Mouse (Mus musculus): ENCODE results near the gene Pym1.

DNA sequence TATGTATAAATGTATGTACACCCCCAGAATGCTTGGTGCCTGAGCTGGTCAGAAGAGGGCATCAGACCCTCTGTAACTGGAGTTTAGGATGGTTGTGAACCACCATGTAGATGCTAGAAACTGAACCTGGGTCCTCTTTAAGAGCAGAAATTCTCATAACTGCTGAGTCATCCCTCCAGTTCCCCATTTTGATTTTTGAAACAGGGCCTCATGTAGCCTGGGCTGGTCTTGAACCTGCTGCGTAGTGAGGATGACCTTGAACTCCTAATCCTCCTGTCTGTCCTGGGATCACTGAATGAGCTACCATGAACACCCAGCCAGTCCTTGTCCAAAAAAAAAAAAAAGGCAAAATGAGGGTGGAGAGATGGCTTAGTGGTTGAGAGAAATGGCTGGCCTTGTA, 45.6 kb downstream of the Pym1 start:
- no peak for TF ChIP-seq CTCF (IDR thresholded peaks at IDR 0.05; ENCODE audit: borderline replicate concordance, insufficient read depth, low read length)
- no peak for TF ChIP-seq POLR2A (IDR thresholded peaks at IDR 0.05; ENCODE audit: low read depth, low read length)

Data from embryonic fibroblast, embryonic 13.5 days (primary cell).